Mouse (Mus musculus): ENCODE data around the gene Zc3h12d.
"Not testable (repeated sequence)": the region's sequence is repeated elsewhere in the genome, so short reads cannot be mapped to it uniquely, and the experiment has no call there.

The Zc3h12d gene

GRCm38 (mm10) chr10:7870571-7871315 lies 38.5 kb downstream of the Zc3h12d start:
- DNase-seq (ENCODE audit: low read depth, low spot score), result peak; percentile 81

DNA sequence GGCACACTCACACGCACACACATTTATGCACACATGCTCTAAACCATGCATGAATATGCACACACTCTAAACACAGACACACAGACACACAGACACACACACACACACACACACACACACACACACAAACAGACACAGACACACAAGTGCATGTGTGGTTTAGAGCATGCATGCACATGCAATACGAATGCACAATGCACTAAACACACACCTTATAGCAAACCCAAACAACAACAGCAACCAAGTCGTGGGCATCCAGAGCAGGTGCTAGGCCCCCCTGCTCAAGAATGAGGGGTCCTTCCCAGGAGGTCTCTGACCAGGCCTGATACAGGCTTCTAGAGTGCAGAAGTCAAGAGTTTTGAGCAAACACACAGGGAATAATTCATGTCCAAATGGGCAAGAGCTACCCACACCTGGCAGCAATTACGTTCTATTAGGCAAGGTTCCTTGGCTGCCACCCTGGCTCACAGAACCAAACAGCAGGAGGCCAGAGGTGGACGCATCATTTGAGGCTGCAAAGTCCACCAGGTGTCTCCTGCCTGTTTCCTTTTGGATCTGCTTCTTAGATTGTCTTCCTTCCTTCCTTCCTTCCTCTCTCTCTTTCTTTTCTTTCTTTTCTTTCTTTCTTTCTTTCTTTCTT lies 39.2 kb downstream of the Zc3h12d start:
- no peak for DNase-seq (ENCODE audit: low read depth, low spot score)

- no peak for DNase-seq (ENCODE audit: low read depth, low spot score)
Measured at GRCm38 (mm10) chr10:7874194-7874593, 41.9 kb downstream of the Zc3h12d start.

DNA sequence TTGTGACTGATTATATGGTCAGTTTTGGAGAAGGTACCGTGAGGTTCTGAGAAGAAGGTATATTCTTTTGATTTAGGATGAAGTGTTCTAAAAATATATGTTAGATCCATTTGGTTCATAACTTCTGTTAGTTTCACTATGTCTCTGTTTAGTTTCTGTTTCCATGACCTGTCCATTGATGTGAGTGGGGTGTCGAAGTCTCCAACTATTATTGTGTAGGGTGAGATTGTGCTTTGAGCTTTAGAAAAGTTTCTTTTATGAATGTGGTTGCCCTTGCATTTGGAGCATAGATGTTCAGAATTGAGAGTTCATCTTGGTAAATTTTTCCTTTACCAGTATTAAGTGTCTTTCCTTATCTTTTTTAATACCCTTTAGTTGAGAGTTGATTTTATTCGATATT lies 48.0 kb downstream of the Zc3h12d start:
- DNase-seq (ENCODE audit: low read depth, low spot score), result not testable (repeated sequence)

GRCm38 (mm10) chr10:7881971-7882370 lies 49.7 kb downstream of the Zc3h12d start:
- no peak for DNase-seq (ENCODE audit: low read depth, low spot score)

DNA sequence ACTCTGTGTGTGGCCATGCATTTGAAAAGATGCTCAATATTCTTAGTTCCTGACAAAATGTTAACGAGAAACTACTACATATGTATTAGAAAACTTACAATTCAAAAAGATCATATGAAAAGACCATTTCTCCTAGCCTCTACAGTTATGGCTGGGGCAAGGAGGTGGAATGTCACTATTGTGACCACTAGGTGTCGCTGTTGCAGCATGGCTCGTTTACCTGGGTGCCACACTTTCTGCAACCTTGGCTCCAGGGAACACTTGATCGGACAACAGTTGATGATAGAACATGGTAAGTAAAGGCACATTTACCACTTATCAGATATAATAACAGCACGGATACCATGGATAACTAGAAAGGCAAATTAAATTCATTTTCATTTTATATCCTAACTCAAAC lies 51.3 kb downstream of the Zc3h12d start:
- DNase-seq (ENCODE audit: low read depth, low spot score), result peak; percentile 77

- DNase-seq (ENCODE audit: low read depth, low spot score), result no peak
Measured at GRCm38 (mm10) chr10:7888256-7888868, 56.1 kb downstream of the Zc3h12d start.

- no peak for DNase-seq (ENCODE audit: low read depth, low spot score)
Measured at GRCm38 (mm10) chr10:7900719-7901627, 68.7 kb downstream of the Zc3h12d start.

DNA sequence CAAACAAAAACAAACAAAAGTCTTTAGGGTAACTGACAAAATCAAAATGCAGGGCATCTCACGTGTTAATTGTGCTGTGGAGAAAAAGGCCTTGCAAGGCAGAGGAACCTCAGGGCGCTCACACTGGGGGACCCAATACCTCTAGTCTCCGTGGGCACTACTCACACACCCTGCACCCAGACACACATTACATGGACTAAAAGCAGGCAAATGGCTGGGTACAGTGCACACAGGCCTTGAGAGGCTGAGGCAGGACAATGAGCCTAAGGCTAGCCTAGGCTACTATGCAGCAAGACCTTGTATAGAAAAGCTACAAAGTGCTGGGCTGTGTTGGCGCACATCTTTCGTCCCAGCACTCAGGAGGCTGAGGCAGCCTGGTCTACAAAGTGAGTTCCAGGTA lies 71.9 kb downstream of the Zc3h12d start:
- no peak for DNase-seq (ENCODE audit: low read depth, low spot score)

DNA sequence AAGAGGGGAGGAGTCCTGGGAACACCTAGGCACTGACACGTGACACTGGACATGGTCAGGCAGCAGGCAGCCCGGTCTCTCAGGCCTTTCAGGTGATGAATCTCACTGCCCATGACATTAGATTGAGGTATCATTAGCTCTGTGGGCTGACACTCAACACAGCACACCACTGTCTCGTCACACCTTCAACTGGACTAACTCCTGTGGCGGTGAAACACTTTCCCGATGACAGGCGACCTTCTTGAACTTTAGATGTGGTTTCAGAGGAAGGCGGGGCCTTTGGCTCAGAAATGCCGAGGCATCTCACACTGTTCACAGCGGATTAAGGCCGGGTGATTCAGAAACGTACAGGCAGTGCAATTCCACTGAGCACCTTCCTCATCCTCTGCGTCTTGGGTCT lies 74.9 kb downstream of the Zc3h12d start:
- DNase-seq (ENCODE audit: low read depth, low spot score), result no peak

- peak; percentile 35 for DNase-seq (ENCODE audit: low read depth, low spot score)
Measured at GRCm38 (mm10) chr10:7911268-7911667, 79.0 kb downstream of the Zc3h12d start.
